Mouse (Mus musculus): ENCODE results near the gene Icam4.

Gene Icam4

DNA sequence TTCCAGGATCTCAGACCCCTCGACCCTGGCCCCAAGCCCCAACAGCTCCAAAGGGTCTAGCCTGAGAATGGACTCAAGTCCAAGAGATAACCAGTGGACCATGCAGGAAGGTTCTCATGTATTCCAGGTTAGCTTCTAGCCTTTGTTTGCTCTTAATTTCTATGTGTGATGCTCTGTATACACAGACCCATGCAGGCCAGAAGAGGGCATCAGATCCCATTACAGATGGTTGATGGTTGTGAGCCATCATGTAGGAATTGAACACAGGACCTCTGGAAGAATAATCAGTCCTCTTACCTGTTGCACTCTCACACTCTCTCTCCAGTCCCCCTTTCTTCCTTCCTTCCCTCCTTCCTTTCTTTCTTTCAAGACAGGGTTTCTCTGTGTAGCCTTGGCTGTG, 16.8 kb upstream of the Icam4 start:
- DNase-seq: no peak

- no peak for DNase-seq
These were observed 14.2 kb upstream of the Icam4 start for GRCm38 (mm10) chr9:21014691-21015570.

- no peak for DNase-seq
These were observed 13.5 kb upstream of the Icam4 start, which contains the start of gene Icam1 for GRCm38 (mm10) chr9:21015571-21016130. TSS of gene Icam1 (plus strand) at chr9:21015985.

DNA sequence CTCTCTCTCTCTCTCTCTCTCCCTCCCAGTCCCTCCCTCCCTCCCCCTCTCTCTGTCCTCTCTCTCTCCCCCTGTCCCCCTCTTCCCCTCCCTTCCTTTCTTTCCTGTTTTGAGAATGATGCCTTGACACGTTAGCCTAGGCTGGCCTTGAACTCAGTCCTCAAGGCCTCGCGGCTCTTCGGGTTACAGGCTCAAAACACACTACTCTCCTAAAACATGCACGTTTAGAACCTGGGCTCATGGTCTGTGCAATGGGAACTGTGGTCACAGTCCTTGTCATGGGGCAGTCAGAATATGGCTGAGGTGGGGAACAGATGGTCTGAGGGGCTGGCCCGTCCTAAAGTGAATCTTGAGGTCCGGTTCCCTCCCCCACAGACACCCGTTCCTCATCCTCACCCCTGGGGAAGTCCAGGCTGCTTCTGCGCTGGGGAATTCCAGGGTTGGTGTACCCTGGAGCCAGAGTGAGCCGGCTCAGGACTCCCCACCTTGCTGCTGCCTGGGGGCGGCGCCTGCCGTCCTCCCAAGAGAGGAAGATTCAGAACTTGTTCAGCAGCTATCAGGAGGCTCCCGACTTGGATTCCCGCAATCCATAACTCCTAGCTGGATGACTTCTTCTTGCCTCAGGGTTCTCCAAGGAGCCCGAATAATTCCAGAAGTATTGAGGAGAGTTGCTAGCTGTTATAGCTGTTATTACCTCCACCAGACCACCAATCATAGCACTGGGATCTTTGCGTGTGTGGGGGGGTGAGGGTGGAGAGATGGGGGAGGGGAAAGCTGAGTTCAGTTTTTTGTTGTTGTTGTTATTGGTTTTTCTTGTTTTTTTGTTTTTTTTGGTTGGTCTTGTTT, 12.6 kb upstream of the Icam4 start:
- DNase-seq: no peak

DNA sequence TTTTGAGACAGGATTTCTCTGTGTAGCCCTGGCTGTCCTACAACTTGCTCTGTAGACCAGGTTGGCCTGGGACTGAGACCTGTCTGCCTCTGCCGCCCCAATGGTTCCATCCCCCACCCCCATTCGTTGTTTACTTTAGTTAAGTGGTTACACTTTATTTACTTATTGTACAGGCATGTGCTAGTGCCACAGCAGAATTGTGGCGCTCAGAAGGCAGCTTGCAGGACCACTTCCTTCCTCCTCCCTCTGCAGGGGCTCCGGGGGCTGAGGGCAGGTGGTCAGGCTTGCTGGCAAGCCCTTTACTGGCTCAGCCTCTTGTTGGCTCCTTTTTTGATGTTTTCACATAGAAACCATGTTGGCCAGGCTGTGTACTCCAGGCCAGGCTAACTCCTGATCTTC, 12.0 kb upstream of the Icam4 start:
- no peak for DNase-seq

DNA sequence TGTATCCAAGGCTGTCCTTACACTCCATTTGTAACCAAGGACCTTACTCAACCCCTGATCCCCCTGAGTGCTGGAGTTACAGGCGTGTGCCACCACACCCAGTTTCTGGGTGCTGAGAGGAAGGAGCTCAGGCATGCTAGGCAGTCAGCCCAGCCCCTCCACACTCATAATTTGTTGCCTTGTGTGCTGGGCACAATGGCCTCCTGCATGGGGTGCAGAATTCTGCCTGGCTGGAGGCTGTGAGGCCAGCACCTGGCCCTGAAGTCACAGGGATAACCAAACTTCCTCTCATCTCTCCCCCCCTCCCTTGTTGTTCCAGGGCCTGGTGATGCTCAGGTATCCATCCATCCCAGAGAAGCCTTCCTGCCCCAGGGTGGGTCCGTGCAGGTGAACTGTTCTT, 10.6 kb upstream of the Icam4 start:
- no peak for DNase-seq

GRCm38 (mm10) chr9:21021363-21021762, 7.8 kb upstream of the Icam4 start:
- DNase-seq: no peak

GRCm38 (mm10) chr9:21022288-21022687, 6.9 kb upstream of the Icam4 start:
- DNase-seq: no peak

GRCm38 (mm10) chr9:21022726-21023125, 6.4 kb upstream of the Icam4 start:
- DNase-seq: no peak

GRCm38 (mm10) chr9:21025258-21025810, 3.8 kb upstream of the Icam4 start:
- no peak for DNase-seq

DNA sequence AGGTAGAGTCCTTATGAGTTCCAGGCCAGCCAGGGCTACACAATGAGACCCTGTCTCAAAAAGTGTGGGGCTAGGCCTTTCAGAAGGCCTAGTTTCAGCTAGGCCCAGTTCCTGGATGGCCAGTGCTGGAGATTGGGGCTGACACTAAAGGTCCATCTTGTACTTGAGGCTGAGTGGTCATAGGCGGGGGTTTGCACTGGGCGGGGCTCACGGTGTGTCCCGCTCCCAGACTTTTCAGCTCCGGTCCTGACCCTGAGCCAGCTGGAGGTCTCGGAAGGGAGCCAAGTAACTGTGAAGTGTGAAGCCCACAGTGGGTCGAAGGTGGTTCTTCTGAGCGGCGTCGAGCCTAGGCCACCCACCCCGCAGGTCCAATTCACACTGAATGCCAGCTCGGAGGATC, 2.3 kb upstream of the Icam4 start:
- no peak for DNase-seq

DNA sequence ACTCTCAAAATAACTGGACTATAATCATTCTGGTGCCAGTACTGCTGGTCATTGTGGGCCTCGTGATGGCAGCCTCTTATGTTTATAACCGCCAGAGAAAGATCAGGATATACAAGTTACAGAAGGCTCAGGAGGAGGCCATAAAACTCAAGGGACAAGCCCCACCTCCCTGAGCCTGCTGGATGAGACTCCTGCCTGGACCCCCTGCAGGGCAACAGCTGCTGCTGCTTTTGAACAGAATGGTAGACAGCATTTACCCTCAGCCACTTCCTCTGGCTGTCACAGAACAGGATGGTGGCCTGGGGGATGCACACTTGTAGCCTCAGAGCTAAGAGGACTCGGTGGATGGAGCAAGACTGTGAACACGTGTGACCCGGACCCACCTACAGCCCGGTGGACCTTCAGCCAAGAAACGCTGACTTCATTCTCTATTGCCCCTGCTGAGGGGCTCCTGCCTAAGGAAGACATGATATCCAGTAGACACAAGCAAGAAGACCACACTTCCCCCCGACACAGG, 1.3 kb upstream of the Icam4 start:
- no peak for DNase-seq

DNA sequence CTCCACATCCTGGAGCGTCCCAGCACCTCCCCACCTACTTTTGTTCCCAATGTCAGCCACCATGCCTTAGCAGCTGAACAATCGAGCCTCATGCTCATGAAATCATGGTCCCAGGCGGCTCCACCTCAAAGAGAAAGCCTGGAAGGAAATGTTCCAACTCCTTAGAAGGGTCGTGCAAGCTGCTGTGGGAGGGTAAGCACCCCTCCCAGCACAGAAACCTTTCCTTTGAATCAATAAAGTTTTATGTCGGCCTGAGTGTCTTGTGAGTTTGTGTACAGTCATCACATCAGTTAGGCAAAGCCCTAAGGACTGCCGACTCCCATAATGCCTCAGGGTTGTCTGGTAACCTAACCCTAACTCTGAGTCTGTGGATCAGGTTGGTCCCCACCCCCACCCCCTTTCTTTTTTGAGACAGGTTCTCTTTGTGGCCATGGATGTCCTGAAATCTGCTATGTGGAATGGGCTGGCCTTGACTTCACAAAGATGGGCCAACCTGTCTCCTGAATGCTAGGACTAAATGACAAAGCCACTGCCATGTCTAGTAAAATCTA, 538 bp upstream of the Icam4 start:
- no peak for DNase-seq

GRCm38 (mm10) chr9:21030055-21030600, 955 bp downstream of the Icam4 start:
- DNase-seq: no peak

- DNase-seq: peak; percentile 76
These were observed 1.6 kb downstream of the Icam4 start for GRCm38 (mm10) chr9:21030781-21031250.

- peak; percentile 85 for DNase-seq
These were observed 2.2 kb downstream of the Icam4 start for GRCm38 (mm10) chr9:21031251-21031895.

DNA sequence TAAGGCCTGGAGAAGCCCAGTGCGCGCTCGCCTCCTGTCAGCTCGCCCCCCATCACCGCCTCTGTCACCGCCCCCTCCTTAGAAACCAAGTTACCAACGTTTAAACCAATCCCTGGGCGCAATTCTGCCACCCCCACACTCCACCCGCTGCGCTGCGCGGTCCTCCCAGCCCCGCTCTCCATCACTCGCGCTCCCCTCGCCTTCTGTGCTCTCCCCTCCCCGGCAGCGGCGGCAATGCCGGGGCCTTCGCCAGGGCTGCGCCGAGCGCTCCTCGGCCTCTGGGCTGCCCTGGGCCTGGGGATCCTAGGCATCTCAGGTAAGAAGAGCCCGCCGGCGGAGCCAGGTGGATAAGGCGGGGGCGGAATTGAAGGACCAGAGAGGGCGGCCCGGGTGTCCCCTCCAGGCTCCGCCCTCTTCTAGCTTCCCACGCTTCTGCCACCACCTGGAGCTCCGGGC, 2.8 kb downstream of the Icam4 start, which contains the start of gene Icam5:
Gene Icam5 (plus strand): TSS at position 178 of the 456 bp plus-strand sequence.
- DNase-seq: peak; percentile 90

- no peak for DNase-seq
These were observed 3.3 kb downstream of the Icam4 start for GRCm38 (mm10) chr9:21032491-21032890.

- DNase-seq: no peak
These were observed 4.0 kb downstream of the Icam4 start for GRCm38 (mm10) chr9:21033136-21033535.

- DNase-seq: no peak
These were observed 5.4 kb downstream of the Icam4 start for GRCm38 (mm10) chr9:21034481-21035085.

GRCm38 (mm10) chr9:21035586-21035985, 6.4 kb downstream of the Icam4 start:
- no peak for DNase-seq
